Mouse (Mus musculus) spleen, adult 2 months (tissue): ENCODE results near the gene Dop1a. TPM values are rescaled to one million over a fixed set of nuclear protein-coding genes. Genes with fewer than 3 reads are reported as not detected.
A peak's percentile ranks its signal among the peaks of the same experiment; 100 is the strongest.

ENCODE experiments used
- DNase-seq, 2 experiments: peaks; one replicate each; pipeline versions ENCODE4 v3.0.0 to v3.0.0-alpha.2; 2012 to 2021; ENCODE audit warnings: low spot score in 2 of 2, low read depth in 1 of 2
- H3K27ac ChIP-seq: fragments of 200-500 bp; 2 replicates; pipeline ENCODE4 v1.5.1; 2012; ENCODE audit warnings: low read length, inconsistent platforms; ENCODE audit not compliant: insufficient read depth
- H3K27me3 ChIP-seq: fragments of 200-500 bp; 2 replicates; pipeline ENCODE4 v1.6.1; 2012; ENCODE audit warnings: mild to moderate bottlenecking, moderate library complexity, low read length, inconsistent platforms; ENCODE audit not compliant: control insufficient read depth, insufficient read depth
- H3K36me3 ChIP-seq: fragments of 200-500 bp; 2 replicates; pipeline ENCODE4 v1.6.1; 2012; ENCODE audit warnings: mild to moderate bottlenecking, low read length, inconsistent platforms; ENCODE audit not compliant: control insufficient read depth, insufficient read depth
- H3K4me1 ChIP-seq: fragments of 200-500 bp; 2 replicates; pipeline ENCODE4 v1.6.1; 2011; ENCODE audit warnings: inconsistent platforms; ENCODE audit not compliant: control insufficient read depth, insufficient read depth, insufficient read length
- H3K4me3 ChIP-seq: fragments of 200-500 bp; 2 replicates; pipeline ENCODE4 v1.5.1; 2011; ENCODE audit warnings: mild to moderate bottlenecking, inconsistent platforms; ENCODE audit not compliant: insufficient read depth, insufficient read length; ENCODE audit errors: extremely low read depth
- CTCF ChIP-seq: fragments of 200-500 bp; IDR thresholded peaks from 2 replicates; pipeline ENCODE4 v1.5.1; 2011; ENCODE audit warnings: mild to moderate bottlenecking, inconsistent platforms; ENCODE audit not compliant: insufficient read depth, insufficient read length, insufficient replicate concordance; ENCODE audit errors: extremely low read depth
- POLR2A ChIP-seq: fragments of 200-500 bp; IDR thresholded peaks from 2 replicates; pipeline ENCODE4 v1.6.1; 2011; ENCODE audit warnings: low read depth, low read length, inconsistent platforms
- WGBS: fragments of 180-500 bp; shearing (Covaris S2); methylation state at CpG from one replicate; pipeline ENCODE4 v1.1.7; 2018; 5-methylcytosine and 5-hydroxymethylcytosine counted together
- polyA plus RNA-seq: library from polyadenylated mRNA; depleted of rRNA; stranded (reverse); fragments of >200 nt; gene quantifications from 2 replicates; pipeline ENCODE4 v1.2.3, GENCODE M21; 2012

The Dop1a gene
- polyA plus RNA-seq, 1 experiment: 10.0 TPM

- peaks cover 32% of the 10 kb centered on the region for H3K36me3 ChIP-seq
- no peak for DNase-seq
- H3K27me3 ChIP-seq: no peaks in the 10 kb centered on the region
- 72% methylated on average over 3 of the region's 3 CpGs for WGBS
- no peak for TF ChIP-seq POLR2A
- no peak for TF ChIP-seq CTCF
- H3K4me3 ChIP-seq: no peak overlapping the region
- H3K4me1 ChIP-seq: no peaks in the 10 kb centered on the region
- no peak overlapping the region for H3K27ac ChIP-seq
Measured at GRCm38 (mm10) chr9:86560543-86560942, 93.6 kb downstream of the Dop1a start.

- Histone ChIP-seq H3K27me3 (no peaks in the 10 kb centered on the region), H3K27ac (no peak overlapping the region), H3K36me3 (peaks cover 13% of the 10 kb centered on the region), H3K4me3 (no peak overlapping the region), H3K4me1 (no peaks in the 10 kb centered on the region)
- 83% methylated on average over 3 of the region's 3 CpGs for WGBS
- no peak for DNase-seq
- TF ChIP-seq POLR2A: no peak
Measured at GRCm38 (mm10) chr9:86569314-86569910, 102.5 kb downstream of the Dop1a start.

- no peak for TF ChIP-seq CTCF
- TF ChIP-seq POLR2A: no peak
- Histone ChIP-seq H3K27ac (no peak overlapping the region), H3K4me3 (no peak overlapping the region), H3K36me3 (peaks cover 8% of the 10 kb centered on the region), H3K27me3 (no peaks in the 10 kb centered on the region), H3K4me1 (no peaks in the 10 kb centered on the region)
- DNase-seq: no peak
- WGBS: 91% methylated on average over 10 of the region's 10 CpGs
Measured at GRCm38 (mm10) chr9:86570261-86570890, 103.4 kb downstream of the Dop1a start.

GRCm38 (mm10) chr9:86570946-86571345 lies 104.0 kb downstream of the Dop1a start:
- WGBS: 33% methylated on average over 8 of the region's 8 CpGs
- Histone ChIP-seq H3K27ac (no peak overlapping the region), H3K4me1 (no peaks in the 10 kb centered on the region), H3K36me3 (peaks cover 6% of the 10 kb centered on the region), H3K27me3 (no peaks in the 10 kb centered on the region), H3K4me3 (no peak overlapping the region)
- DNase-seq: no peak
- TF ChIP-seq POLR2A (no peak), CTCF (no peak)

- WGBS: under 1% methylated on average over 59 of the region's 59 CpGs
- no peaks in the 10 kb centered on the region for H3K4me1 ChIP-seq
- peak; percentile 84 to 95 for DNase-seq
- no peak for TF ChIP-seq CTCF
- peak; percentile 90 for TF ChIP-seq POLR2A
- H3K27ac ChIP-seq: peak within 1 kb of the TSS; percentile 46; the same call in 1 of the 2 replicates
- no peaks in the 10 kb centered on the region for H3K27me3 ChIP-seq
- H3K36me3 ChIP-seq: peaks cover 3% of the 10 kb centered on the region
- peak within 1 kb of the TSS; percentile 94 for H3K4me3 ChIP-seq
Measured at GRCm38 (mm10) chr9:86571540-86572135, 104.7 kb downstream of the Dop1a start, which contains the start of the genes Pgm3 and Rwdd2a. TSS of gene Pgm3 (minus strand) at chr9:86571842. TSS of gene Rwdd2a (plus strand) at chr9:86571991.

GRCm38 (mm10) chr9:86572196-86572595 lies 105.2 kb downstream of the Dop1a start:
- peak in 1 of 2 experiments; percentile 40 for DNase-seq
- TF ChIP-seq POLR2A (no peak), CTCF (no peak)
- Histone ChIP-seq H3K27ac (no peak overlapping the region), H3K4me1 (no peaks in the 10 kb centered on the region), H3K4me3 (peak overlapping the region; percentile 94), H3K27me3 (no peaks in the 10 kb centered on the region), H3K36me3 (peaks cover 2% of the 10 kb centered on the region)
- 3% methylated on average over 25 of the region's 25 CpGs for WGBS
